Mouse (Mus musculus): ENCODE results near the gene Gm19426.

DNA sequence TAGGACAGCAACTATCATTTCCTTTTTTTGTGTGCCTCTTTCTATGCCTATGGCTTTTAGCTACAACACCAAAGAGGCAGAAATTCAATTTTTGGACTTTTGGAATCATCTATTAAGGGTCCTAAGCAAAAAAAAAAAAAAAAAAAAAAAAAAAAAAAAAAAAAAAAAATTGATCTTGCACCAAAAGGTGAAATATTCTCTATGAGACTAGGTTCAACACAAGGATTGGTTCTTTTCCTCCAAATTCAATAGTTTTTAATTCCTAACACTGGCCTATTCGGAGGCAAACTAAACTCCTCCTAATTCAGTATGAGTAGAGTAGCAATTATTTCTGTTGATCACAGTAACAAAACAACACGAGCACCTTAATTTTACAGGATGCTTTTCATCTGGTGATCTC lies 31.6 kb downstream of the Gm19426 start:
- no peak for TF ChIP-seq NRF1 (IDR thresholded peaks at IDR 0.05; ENCODE audit: low read depth, low read length)
- no peak for TF ChIP-seq E2F4 (IDR thresholded peaks at IDR 0.05; ENCODE audit: insufficient replicate concordance, low read depth, low read length)
- no peak for TF ChIP-seq POLR2A (IDR thresholded peaks at IDR 0.05; ENCODE audit: low read depth, low read length)
- no peak for TF ChIP-seq EP300 (IDR thresholded peaks at IDR 0.05; ENCODE audit: low read length)
